Comparison of ENCODE assay signal across 15 mouse cellular contexts in genomic region chr4:150781304-150781703, GRCm38 (mm10).
A peak's percentile ranks its signal among the peaks of the same experiment; 100 is the strongest.
DNase-seq lines count a peak whose midpoint lies in the region; ATAC-seq lines count a peak whose summit lies in the region.
"Had no signal": no experiment of that assay in that cellular context is flagged by ENCODE, and none has a peak within 500 bp of the region (broad histone marks: within the 10 kb centered on the region; RNA-seq: fewer than 3 reads in every experiment).

No protein-coding gene starts in this region.

- peak; percentile 58 to 61 for DNase-seq in adrenal gland, adult (ENCODE audit: inconsistent age in 2 of 2, low spot score in 1 of 2)
- no peak for DNase-seq in adrenal gland, adult 18-20 months (ENCODE audit: low spot score in 2 of 2)
- DNase-seq in Muller cell, postnatal 12 days (ENCODE audit: inconsistent ontology term) = peak; percentile 52
- no peak for DNase-seq in liver, embryonic 13.5 days
- peak; percentile 48 to 68 for DNase-seq in lung, postnatal 4 days
- no peak for DNase-seq in neural tube, embryonic 10.5 days (ENCODE audit: extremely low spot score, low spot score)
- no peak for DNase-seq in frontal cortex, postnatal 36 days (ENCODE audit: low spot score in 2 of 2)
- no peak for DNase-seq in frontal cortex, adult 2 months (ENCODE audit: extremely low spot score in 1 of 2, low spot score in 1 of 2)
- DNase-seq: cerebellum, adult 11-12 months; kidney, postnatal 25 days; layer of hippocampus, postnatal 36 days; right cerebral cortex, postnatal 14 days had no signal

- WGBS in liver, embryonic 13.5 days (ENCODE audit: insufficient replicate concordance) = 45% methylated on average over 3 of the region's 3 CpGs

- H3K36me3 ChIP-seq in liver, embryonic 13.5 days = no peaks in the 10 kb centered on the region

- no peak overlapping the region for H3K4me2 ChIP-seq in liver, embryonic 13.5 days

- peak; percentile 44; the same call in 1 of the 2 replicates for ATAC-seq in liver, embryonic 13.5 days (ENCODE audit: low read depth)
- ATAC-seq: inflammation-experienced regulatory T-cells, adult 6 months had no signal

- H3K9me3 ChIP-seq in liver, embryonic 13.5 days (replicated peaks) = no peaks in the 10 kb centered on the region

- H3K4me3 ChIP-seq in liver, embryonic 13.5 days (replicated peaks) = no peak overlapping the region
- H3K4me3 ChIP-seq: erythroblast, embryonic 14.5 days had no signal

- peak overlapping the region; percentile 78 for H3K27ac ChIP-seq in liver, embryonic 13.5 days
- H3K27ac ChIP-seq: macrophage had no signal

- no peaks in the 10 kb centered on the region for H3K27me3 ChIP-seq in liver, embryonic 13.5 days

- peaks cover 31% of the 10 kb centered on the region for H3K4me1 ChIP-seq in liver, embryonic 13.5 days (replicated peaks)

- no peak overlapping the region for H3K9ac ChIP-seq in liver, embryonic 13.5 days

Comparison
In these comparisons a context has a peak if more than half of its experiments do, and no peak if none do; other contexts are left out.
1. DNase-seq: peak in adrenal gland, adult (2 of 2), Muller cell, postnatal 12 days (single experiment) and lung, postnatal 4 days (2 of 2); none in adrenal gland, adult 18-20 months (0 of 2), liver, embryonic 13.5 days (single experiment), neural tube, embryonic 10.5 days (single experiment), frontal cortex, postnatal 36 days (0 of 2) and frontal cortex, adult 2 months (0 of 2).